Comparison of ENCODE assay signal across 22 mouse cellular contexts in the genomic region with DNA sequence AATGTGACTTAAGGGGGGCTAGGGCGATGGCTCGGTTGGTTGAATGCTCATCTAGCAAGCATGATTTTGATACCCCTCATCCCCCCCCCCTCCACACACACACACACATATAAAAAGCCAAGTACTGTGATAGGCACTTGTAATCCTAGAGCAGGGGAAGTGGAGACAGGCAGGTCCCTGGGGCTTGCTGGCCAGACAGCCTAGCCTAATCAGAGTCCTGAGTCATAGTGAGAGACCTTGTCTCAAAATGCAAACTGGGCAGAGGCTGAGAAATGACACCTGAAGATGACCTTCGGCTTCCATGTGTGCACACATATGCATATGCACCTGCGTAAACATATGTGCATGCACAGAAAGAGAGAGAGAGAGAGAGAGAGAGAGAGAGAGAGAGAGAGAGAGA. TPM values are rescaled to one million over a fixed set of nuclear protein-coding genes. Genes with fewer than 3 reads are reported as not detected.
DNase-seq lines count a peak whose midpoint lies in the region; ATAC-seq and TF ChIP-seq lines count a peak whose summit lies in the region.
"Had no signal": no experiment of that assay in that cellular context is flagged by ENCODE, and none has a peak within 500 bp of the region (broad histone marks: within the 10 kb centered on the region; RNA-seq: fewer than 3 reads in every experiment).

No protein-coding gene starts in this region.

- TF ChIP-seq EP300 in MEL (IDR thresholded peaks at IDR 0.05; ENCODE audit: low read depth in 1 of 2, low read length in 2 of 2), result no peak

- no peak for ATAC-seq in heart, embryonic 12.5 days (ENCODE audit: insufficient number of reproducible peaks, low FRiP score)
- peak; percentile 72 for ATAC-seq in kidney, embryonic 15.5 days (replicated peaks; ENCODE audit: low FRiP score)
- ATAC-seq in intestine, embryonic 15.5 days, result no peak
- ATAC-seq: forebrain, embryonic 16.5 days; hindbrain, embryonic 16.5 days; inflammation-experienced regulatory T-cells, adult 6 months had no signal

- no peak for DNase-seq in heart, postnatal 25 days (ENCODE audit: low spot score)
- DNase-seq in kidney, postnatal 25 days, result no peak
- DNase-seq in A20 (ENCODE audit: low read depth, low spot score) (peak; percentile 34), MEL (ENCODE audit: low read depth, low spot score) (peak; percentile 15)
- DNase-seq: adrenal gland, postnatal 10 days; cerebellum, adult 11 months; cerebellum, adult 8-10 months; cerebellum, postnatal 14 days; embryo, embryonic 11 days; gastrocnemius, postnatal 14 days; heart, postnatal 4 days had no signal

- no peak for TF ChIP-seq POLR2A in MEL (IDR thresholded peaks at IDR 0.05; ENCODE audit: control insufficient read depth in 1 of 2, insufficient read depth in 1 of 2, low read depth in 1 of 2, low read length in 2 of 2, poor library complexity in 1 of 2)

- no peaks in the 10 kb centered on the region for H3K79me2 ChIP-seq in MEL (ENCODE audit: control insufficient read depth, insufficient read depth, low read length, poor library complexity)

- H3K4me3 ChIP-seq in heart, embryonic 12.5 days, result no peak overlapping the region
- H3K4me3 ChIP-seq in kidney, embryonic 15.5 days (replicated peaks), result no peak overlapping the region
- H3K4me3 ChIP-seq in MEL (ENCODE audit: control insufficient read depth in 1 of 2, insufficient read depth in 1 of 2, low read depth in 2 of 2, low read length in 2 of 2), result no peak overlapping the region
- H3K4me3 ChIP-seq in intestine, embryonic 15.5 days (replicated peaks), result no peak overlapping the region
- H3K4me3 ChIP-seq: embryonic facial prominence, embryonic 15.5 days; erythroblast, embryonic 14.5 days; hindbrain, embryonic 12.5 days had no signal

- peaks cover 53% of the 10 kb centered on the region for H3K4me1 ChIP-seq in heart, embryonic 12.5 days (replicated peaks)
- peaks cover 23% of the 10 kb centered on the region for H3K4me1 ChIP-seq in kidney, embryonic 15.5 days
- H3K4me1 ChIP-seq in MEL (ENCODE audit: control insufficient read depth in 1 of 2, insufficient read depth in 2 of 2, low read length in 2 of 2), result no peaks in the 10 kb centered on the region; a peak in 2 of 4 replicates
- no peaks in the 10 kb centered on the region for H3K4me1 ChIP-seq in intestine, embryonic 15.5 days (replicated peaks)
- H3K4me1 ChIP-seq: embryonic facial prominence, embryonic 15.5 days had no signal

- H3K27ac ChIP-seq in heart, embryonic 12.5 days (ENCODE audit: poor library complexity, severe bottlenecking), result peak overlapping the region; percentile 39; the same call in 1 of the 2 replicates
- H3K27ac ChIP-seq in kidney, embryonic 15.5 days, result peak overlapping the region; percentile 45
- H3K27ac ChIP-seq in MEL (ENCODE audit: control insufficient read depth, low read depth, low read length), result no peak overlapping the region
- no peak overlapping the region for H3K27ac ChIP-seq in intestine, embryonic 15.5 days
- H3K27ac ChIP-seq: embryonic facial prominence, embryonic 15.5 days; hindbrain, embryonic 12.5 days had no signal

- 87% methylated on average over 4 of the region's 4 CpGs for WGBS in heart, embryonic 12.5 days
- WGBS in kidney, embryonic 15.5 days, result 59% methylated on average over 4 of the region's 4 CpGs
- WGBS in intestine, embryonic 15.5 days, result 93% methylated on average over 4 of the region's 4 CpGs

- H3K9me3 ChIP-seq in heart, embryonic 12.5 days (replicated peaks), result no peaks in the 10 kb centered on the region
- no peaks in the 10 kb centered on the region for H3K9me3 ChIP-seq in kidney, embryonic 15.5 days (replicated peaks)
- no peaks in the 10 kb centered on the region for H3K9me3 ChIP-seq in MEL (replicated peaks; ENCODE audit: insufficient read depth, low read length)
- no peaks in the 10 kb centered on the region for H3K9me3 ChIP-seq in intestine, embryonic 15.5 days
- H3K9me3 ChIP-seq: embryonic facial prominence, embryonic 15.5 days; G1E; hindbrain, embryonic 12.5 days had no signal

- TF ChIP-seq RAD21 in MEL (IDR thresholded peaks at IDR 0.05; ENCODE audit: low read depth, low read length), result no peak

- no peak overlapping the region for H3K4me2 ChIP-seq in heart, embryonic 12.5 days
- H3K4me2 ChIP-seq in kidney, embryonic 15.5 days, result no peak overlapping the region
- H3K4me2 ChIP-seq in intestine, embryonic 15.5 days (replicated peaks), result no peak overlapping the region
- H3K4me2 ChIP-seq: embryonic facial prominence, embryonic 15.5 days; hindbrain, embryonic 12.5 days had no signal

- TF ChIP-seq CTCF in MEL (IDR thresholded peaks at IDR 0.05 in 2 of 3, conservative IDR thresholded peaks at IDR 0.05 in 1 of 3; ENCODE audit: control insufficient read depth in 1 of 3, insufficient read depth in 1 of 3, low read depth in 2 of 3, low read length in 3 of 3, poor library complexity in 1 of 3, severe bottlenecking in 1 of 3), result no peak

- intact Hi-C loops in heart, postnatal 25 days (cut with DNase I), result no loop called here

- no peaks in the 10 kb centered on the region for H3K36me3 ChIP-seq in heart, embryonic 12.5 days
- no peaks in the 10 kb centered on the region for H3K36me3 ChIP-seq in kidney, embryonic 15.5 days
- peaks cover 0 to 6% of the 10 kb centered on the region in 2 experiments; a peak in 1 of 4 replicates for H3K36me3 ChIP-seq in MEL (ENCODE audit: control insufficient read depth in 1 of 2, insufficient read depth in 2 of 2, low read length in 2 of 2)
- no peaks in the 10 kb centered on the region for H3K36me3 ChIP-seq in intestine, embryonic 15.5 days
- H3K36me3 ChIP-seq: embryonic facial prominence, embryonic 15.5 days; G1E; hindbrain, embryonic 12.5 days had no signal

- H3K9ac ChIP-seq in heart, embryonic 12.5 days, result no peak overlapping the region
- H3K9ac ChIP-seq in kidney, embryonic 15.5 days, result no peak overlapping the region
- no peak overlapping the region for H3K9ac ChIP-seq in MEL (ENCODE audit: control insufficient read depth, low read depth, low read length, poor library complexity, severe bottlenecking)
- H3K9ac ChIP-seq in intestine, embryonic 15.5 days, result no peak overlapping the region
- H3K9ac ChIP-seq: embryonic facial prominence, embryonic 15.5 days; hindbrain, embryonic 12.5 days had no signal

- H3K27me3 ChIP-seq in heart, embryonic 12.5 days (replicated peaks), result no peaks in the 10 kb centered on the region
- H3K27me3 ChIP-seq in kidney, embryonic 15.5 days, result no peaks in the 10 kb centered on the region
- H3K27me3 ChIP-seq in MEL (ENCODE audit: control insufficient read depth in 1 of 2, insufficient read depth in 2 of 2, low read length in 2 of 2), result no peaks in the 10 kb centered on the region
- no peaks in the 10 kb centered on the region for H3K27me3 ChIP-seq in intestine, embryonic 15.5 days (replicated peaks)
- H3K27me3 ChIP-seq: embryonic facial prominence, embryonic 15.5 days; hindbrain, embryonic 12.5 days had no signal

TF ChIP-seq in MEL, 35 proteins besides CTCF, POLR2A, EP300 and RAD21:
- TF ChIP-seq USF1 (IDR thresholded peaks at IDR 0.05; ENCODE audit: low read depth, low read length) (no peak), MAX (IDR thresholded peaks at IDR 0.05; ENCODE audit: low read length) (no peak), GABPA (IDR thresholded peaks at IDR 0.05; ENCODE audit: low read depth, low read length) (no peak), CHD1 (IDR thresholded peaks at IDR 0.05; ENCODE audit: low read depth, low read length) (no peak), SIN3A (IDR thresholded peaks at IDR 0.05; ENCODE audit: low read length) (no peak)

RNA-seq across cellular contexts. Expression of gene Cap2, which starts 45.2 kb away (rescaled TPM):
- polyA plus RNA-seq in heart, embryonic 12.5 days (2016; fragmentation: Nextera tagmentation; extraction: Ambion mirVana), result 175 and 177 TPM in 2 replicates
- 100 to 1,000 TPM; 133 to 155 TPM for total RNA-seq in heart, postnatal 25 days (2021)
- polyA plus RNA-seq in kidney, embryonic 15.5 days (2015; fragmentation: Nextera tagmentation; extraction: Ambion mirVana), result 10.0 and 10.3 TPM in 2 replicates
- total RNA-seq in MEL (2012; rRNA removed), result 14.1 and 14.8 TPM in 2 replicates
- 100 to 1,000 TPM in 1 of 2 experiments, 10 to 100 TPM in 1; 22.3 to 120 TPM for polyA plus RNA-seq in MEL (2012; ENCODE audit: insufficient read depth in 1 of 2, insufficient read length in 2 of 2, low read depth in 1 of 2, low replicate concordance in 2 of 2, missing spikeins in 1 of 2)
- polyA plus RNA-seq in intestine, embryonic 15.5 days (2015; fragmentation: Nextera tagmentation; extraction: Ambion mirVana), result 8.3 and 10.4 TPM in 2 replicates
- total RNA-seq: granulocyte monocyte progenitor cell, adult 5-6 weeks had no signal
- polyA plus RNA-seq: erythroblast, embryonic 14.5 days; G1E had no signal

Comparison
In these comparisons a context has a peak if more than half of its experiments do, and no peak if none do; other contexts are left out.
1. H3K27ac ChIP-seq: peak in heart, embryonic 12.5 days (single experiment) and kidney, embryonic 15.5 days (single experiment); none in MEL (single experiment) and intestine, embryonic 15.5 days (single experiment).
2. DNase-seq: peak in A20 (single experiment) and MEL (single experiment); none in heart, postnatal 25 days (single experiment) and kidney, postnatal 25 days (0 of 2).